Mouse (Mus musculus): ENCODE data around the gene Xrn2.

GRCm38 (mm10) chr2:147085072-147085870, 72.5 kb downstream of the Xrn2 start, which contains the start of gene Nkx2-4:
- TF ChIP-seq CTCF (IDR thresholded peaks at IDR 0.05; ENCODE audit: borderline replicate concordance, control insufficient read depth, extremely low read depth, insufficient read depth, low read length, poor library complexity) (no peak), POLR2A (IDR thresholded peaks at IDR 0.05; ENCODE audit: control insufficient read depth, extremely low read depth, insufficient read depth, low read length, poor library complexity) (no peak)
